In the genomic region with DNA sequence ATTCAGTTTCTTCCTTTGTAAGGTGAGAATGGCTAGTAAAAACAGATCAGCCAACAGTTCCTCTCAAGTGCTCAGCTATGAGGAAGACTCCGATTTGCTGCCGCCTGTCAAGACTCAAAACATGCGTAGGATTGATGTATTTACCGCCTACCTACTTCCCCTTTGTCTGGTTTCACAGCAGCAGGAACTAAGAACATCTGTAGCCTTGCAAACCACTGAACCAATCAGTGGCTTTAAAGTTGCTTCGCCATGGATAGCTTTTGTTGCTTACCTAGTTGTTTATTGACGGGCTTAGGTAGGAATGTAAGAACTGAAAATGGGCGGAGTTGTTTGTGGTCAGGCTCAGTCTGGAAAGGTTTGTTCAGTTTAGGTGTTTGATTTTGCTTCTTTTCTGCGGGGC, we compare ENCODE assay signal across 11 mouse cellular contexts. TPM values are rescaled to one million over a fixed set of nuclear protein-coding genes. Genes with fewer than 3 reads are reported as not detected.
DNase-seq lines count a peak whose midpoint lies in the region; ATAC-seq and TF ChIP-seq lines count a peak whose summit lies in the region.
"Had no signal": no experiment of that assay in that cellular context is flagged by ENCODE, and none has a peak within 500 bp of the region (broad histone marks: within the 10 kb centered on the region; RNA-seq: fewer than 3 reads in every experiment).

No protein-coding gene starts in this region.

- H3K4me2 ChIP-seq in intestine, postnatal 0 days (replicated peaks; ENCODE audit: low read depth): no peak overlapping the region
- no peak overlapping the region for H3K4me2 ChIP-seq in intestine, embryonic 16.5 days (ENCODE audit: low read depth, low read length)
- H3K4me2 ChIP-seq: heart, embryonic 15.5 days; kidney, embryonic 15.5 days had no signal

- no peak for ATAC-seq in intestine, postnatal 0 days
- no peak for ATAC-seq in intestine, embryonic 16.5 days

- no peaks in the 10 kb centered on the region for H3K4me1 ChIP-seq in intestine, postnatal 0 days (replicated peaks; ENCODE audit: control insufficient read depth, insufficient read depth, low read length)
- H3K4me1 ChIP-seq in intestine, embryonic 16.5 days (ENCODE audit: control insufficient read depth, insufficient read depth, low read length): no peaks in the 10 kb centered on the region
- peaks cover 1% of the 10 kb centered on the region; the same call in 1 of the 2 replicates for H3K4me1 ChIP-seq in cortical plate, adult 2 months (ENCODE audit: control insufficient read depth, insufficient read depth, low read length)
- H3K4me1 ChIP-seq in small intestine, adult 2 months (ENCODE audit: control insufficient read depth, insufficient read depth, insufficient read length, low read length): peaks cover 12% of the 10 kb centered on the region; the same call in 1 of the 2 replicates
- no peaks in the 10 kb centered on the region for H3K4me1 ChIP-seq in embryonic facial prominence, embryonic 10.5 days
- H3K4me1 ChIP-seq: kidney, embryonic 15.5 days had no signal

- no peaks in the 10 kb centered on the region for H3K36me3 ChIP-seq in intestine, postnatal 0 days (ENCODE audit: control insufficient read depth, insufficient read depth)
- no peaks in the 10 kb centered on the region for H3K36me3 ChIP-seq in intestine, embryonic 16.5 days (ENCODE audit: control insufficient read depth, insufficient read depth, low read length)
- H3K36me3 ChIP-seq in small intestine, adult 2 months (ENCODE audit: control insufficient read depth, insufficient read depth, low read length): no peaks in the 10 kb centered on the region
- H3K36me3 ChIP-seq in embryonic facial prominence, embryonic 10.5 days (replicated peaks): no peaks in the 10 kb centered on the region
- H3K36me3 ChIP-seq: heart, embryonic 15.5 days; kidney, embryonic 15.5 days had no signal

- WGBS in intestine, postnatal 0 days: 78% methylated on average over 8 of the region's 8 CpGs
- WGBS in intestine, embryonic 16.5 days: 81% methylated on average over 8 of the region's 8 CpGs
- 78% methylated on average over 8 of the region's 8 CpGs for WGBS in small intestine, adult 2 months
- 86% methylated on average over 8 of the region's 8 CpGs for WGBS in embryonic facial prominence, embryonic 10.5 days

- peak; percentile 92 for DNase-seq in CD4-positive helper T cell, adult 2 months (ENCODE audit: low read depth, low spot score)
- DNase-seq in embryonic facial prominence, embryonic 10.5 days (ENCODE audit: low spot score): no peak
- no peak for DNase-seq in cerebellum, postnatal 14 days
- DNase-seq in adrenal gland, postnatal 4 days (ENCODE audit: low spot score in 2 of 2): no peak
- DNase-seq: adrenal gland, postnatal 25 days had no signal

- H3K9ac ChIP-seq in intestine, postnatal 0 days (ENCODE audit: low read depth, low read length): no peak overlapping the region
- H3K9ac ChIP-seq in intestine, embryonic 16.5 days (ENCODE audit: low read depth, low read length): no peak overlapping the region
- H3K9ac ChIP-seq: heart, embryonic 15.5 days; kidney, embryonic 15.5 days had no signal

- no peak for TF ChIP-seq POLR2A in cortical plate, adult 2 months (IDR thresholded peaks at IDR 0.05; ENCODE audit: extremely low read depth, insufficient read depth, low read length)
- no peak for TF ChIP-seq POLR2A in small intestine, adult 2 months (IDR thresholded peaks at IDR 0.05; ENCODE audit: low read depth, low read length)

- TF ChIP-seq CTCF in intestine, postnatal 0 days (IDR thresholded peaks at IDR 0.05; ENCODE audit: low read depth): no peak
- no peak for TF ChIP-seq CTCF in cortical plate, adult 2 months (IDR thresholded peaks at IDR 0.05; ENCODE audit: extremely low read depth, insufficient read depth, low read length)
- no peak for TF ChIP-seq CTCF in small intestine, adult 2 months (IDR thresholded peaks at IDR 0.05; ENCODE audit: extremely low read depth, insufficient read length, insufficient replicate concordance, low read depth, low read length)

- peak overlapping the region; percentile 36; the same call in 1 of the 2 replicates for H3K27ac ChIP-seq in intestine, postnatal 0 days (ENCODE audit: low read depth, low read length)
- no peak overlapping the region for H3K27ac ChIP-seq in intestine, embryonic 16.5 days (ENCODE audit: low read length)
- H3K27ac ChIP-seq in cortical plate, adult 2 months (ENCODE audit: insufficient read depth, low read length): peak overlapping the region; percentile 46; the same call in 1 of the 2 replicates
- H3K27ac ChIP-seq in small intestine, adult 2 months (ENCODE audit: insufficient read depth, low read depth, low read length): peak overlapping the region; percentile 89
- no peak overlapping the region for H3K27ac ChIP-seq in embryonic facial prominence, embryonic 10.5 days (replicated peaks)
- H3K27ac ChIP-seq: heart, embryonic 15.5 days; kidney, embryonic 15.5 days had no signal

- no peaks in the 10 kb centered on the region for H3K9me3 ChIP-seq in intestine, postnatal 0 days (ENCODE audit: control insufficient read depth)
- H3K9me3 ChIP-seq in intestine, embryonic 16.5 days (ENCODE audit: control insufficient read depth, low read length): no peaks in the 10 kb centered on the region
- H3K9me3 ChIP-seq in embryonic facial prominence, embryonic 10.5 days: no peaks in the 10 kb centered on the region
- H3K9me3 ChIP-seq: heart, embryonic 15.5 days; kidney, embryonic 15.5 days had no signal

- H3K4me3 ChIP-seq in intestine, postnatal 0 days (ENCODE audit: low read depth, low read length): no peak overlapping the region
- H3K4me3 ChIP-seq in intestine, embryonic 16.5 days (ENCODE audit: low read length): no peak overlapping the region
- H3K4me3 ChIP-seq in cortical plate, adult 2 months (ENCODE audit: insufficient read depth, low read length): no peak overlapping the region
- no peak overlapping the region for H3K4me3 ChIP-seq in small intestine, adult 2 months (ENCODE audit: low read depth, low read length)
- H3K4me3 ChIP-seq in embryonic facial prominence, embryonic 10.5 days: no peak overlapping the region
- H3K4me3 ChIP-seq: heart, embryonic 15.5 days; kidney, embryonic 15.5 days had no signal

- no peaks in the 10 kb centered on the region for H3K27me3 ChIP-seq in intestine, postnatal 0 days (replicated peaks; ENCODE audit: control insufficient read depth, insufficient read depth, low read length)
- H3K27me3 ChIP-seq in intestine, embryonic 16.5 days (replicated peaks; ENCODE audit: control insufficient read depth, insufficient read depth, low read length): no peaks in the 10 kb centered on the region
- no peaks in the 10 kb centered on the region for H3K27me3 ChIP-seq in small intestine, adult 2 months (ENCODE audit: control insufficient read depth, insufficient read depth, low read length)
- no peaks in the 10 kb centered on the region for H3K27me3 ChIP-seq in embryonic facial prominence, embryonic 10.5 days (replicated peaks; ENCODE audit: low read depth, poor library complexity, severe bottlenecking)
- H3K27me3 ChIP-seq: heart, embryonic 15.5 days; kidney, embryonic 15.5 days had no signal

RNA-seq across cellular contexts. Expression of gene Gdi2, which starts 11.5 kb away (rescaled TPM):
- polyA plus RNA-seq in intestine, postnatal 0 days (2015; fragmentation: Nextera tagmentation; extraction: Ambion mirVana): 450 and 460 TPM in 2 replicates
- 446 and 447 TPM in 2 replicates for polyA plus RNA-seq in intestine, embryonic 16.5 days (2015; fragmentation: Nextera tagmentation; extraction: Ambion mirVana)
- polyA plus RNA-seq in cortical plate, adult 2 months (2012; rRNA removed): 201 and 211 TPM in 2 replicates
- 69.7 and 115 TPM in 2 replicates for polyA plus RNA-seq in small intestine, adult 2 months (2012; rRNA removed)
- polyA plus RNA-seq in embryonic facial prominence, embryonic 10.5 days (2016; fragmentation: Nextera tagmentation; extraction: Ambion mirVana): 429 and 432 TPM in 2 replicates
- 100 to 1,000 TPM; 369 to 394 TPM for total RNA-seq in adrenal gland, postnatal 4 days (2021)

Comparison
In these comparisons a context has a peak if more than half of its experiments do, and no peak if none do; other contexts are left out.
1. H3K27ac ChIP-seq: peak in intestine, postnatal 0 days (single experiment), cortical plate, adult 2 months (single experiment) and small intestine, adult 2 months (single experiment); none in intestine, embryonic 16.5 days (single experiment) and embryonic facial prominence, embryonic 10.5 days (single experiment).